Mouse (Mus musculus): Measurements from ENCODE around the gene Lyve1. TPM values are rescaled to one million over a fixed set of nuclear protein-coding genes. Genes with fewer than 3 reads are reported as not detected.

The Lyve1 gene
- polyA plus RNA-seq (2012): not detected in 2 replicates

DNA sequence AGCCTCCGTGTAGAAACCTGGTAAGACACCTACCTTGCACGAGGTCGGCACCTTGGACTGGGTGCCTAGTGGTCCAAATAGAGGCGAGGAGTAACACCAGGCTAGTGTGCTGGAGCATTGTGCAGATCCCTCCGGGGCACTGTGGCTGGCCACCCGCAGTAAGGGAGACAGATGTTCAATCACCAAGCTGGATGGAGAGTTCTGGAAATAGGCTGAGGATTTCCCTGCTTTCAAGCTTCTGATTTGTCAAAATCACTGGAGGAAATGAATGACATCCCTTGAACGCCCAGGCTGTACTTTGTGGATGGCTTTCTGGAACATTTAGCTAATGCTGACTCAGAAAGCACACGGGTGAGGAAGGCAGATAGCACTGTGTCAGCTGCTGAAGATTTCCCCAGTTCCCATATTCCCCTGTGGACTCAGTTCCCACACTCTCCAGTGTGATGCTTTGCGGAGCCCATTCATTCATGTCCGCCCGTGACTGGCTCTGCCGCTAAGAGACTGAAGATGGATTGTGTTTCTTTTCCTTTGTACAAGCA is at the start of gene Lyve1:
Gene Lyve1, minus strand, starts transcription at position 489 of the 539 bp plus-strand sequence.
- TF ChIP-seq GATA1 (IDR thresholded peaks at IDR 0.05; ENCODE audit: low read length): no peak

DNA sequence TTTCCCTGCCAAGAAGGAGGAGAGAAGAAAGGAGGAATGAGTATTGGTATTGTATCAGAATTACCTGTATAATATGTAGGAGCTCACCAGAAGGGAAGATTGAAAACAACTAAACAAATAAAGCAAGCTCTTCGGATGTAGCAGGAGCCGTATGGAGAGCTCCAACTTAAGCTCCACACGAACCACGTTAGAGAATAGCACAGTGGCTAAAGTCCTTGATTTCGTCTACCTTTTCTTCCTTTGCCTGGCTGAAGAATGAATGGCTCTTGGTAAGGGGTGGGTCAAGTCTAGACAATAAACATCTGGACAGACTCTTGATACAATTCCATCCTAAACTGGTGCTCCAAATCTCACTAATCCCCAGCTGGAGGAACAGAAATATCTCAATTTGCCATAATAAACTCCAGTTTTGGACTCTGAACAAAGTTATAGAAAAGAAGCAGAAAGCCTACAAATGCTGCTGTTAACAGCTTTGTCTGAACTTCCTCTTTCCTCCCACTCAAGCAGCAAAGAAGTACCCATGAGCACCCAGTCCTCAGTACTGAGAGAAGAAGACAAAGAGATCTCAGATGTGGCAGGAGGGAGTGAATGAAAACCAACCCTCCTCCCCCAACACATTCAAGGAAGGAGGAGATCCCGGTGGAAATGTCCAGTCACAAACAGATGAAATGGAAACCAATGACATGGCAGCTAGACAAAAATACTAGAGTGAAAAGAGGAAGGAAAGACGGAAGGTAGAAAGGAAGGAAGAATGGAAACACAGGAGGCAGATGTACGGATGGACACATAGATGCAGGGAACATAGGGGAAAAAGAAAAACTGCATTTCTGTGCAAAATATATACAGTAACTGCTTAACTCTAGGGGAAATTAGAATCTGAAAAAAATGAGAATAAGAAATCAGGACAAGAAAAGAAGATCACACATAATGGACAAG is 45.4 kb upstream of the Lyve1 start:
- no peak for TF ChIP-seq GATA1 (IDR thresholded peaks at IDR 0.05; ENCODE audit: low read length)

DNA sequence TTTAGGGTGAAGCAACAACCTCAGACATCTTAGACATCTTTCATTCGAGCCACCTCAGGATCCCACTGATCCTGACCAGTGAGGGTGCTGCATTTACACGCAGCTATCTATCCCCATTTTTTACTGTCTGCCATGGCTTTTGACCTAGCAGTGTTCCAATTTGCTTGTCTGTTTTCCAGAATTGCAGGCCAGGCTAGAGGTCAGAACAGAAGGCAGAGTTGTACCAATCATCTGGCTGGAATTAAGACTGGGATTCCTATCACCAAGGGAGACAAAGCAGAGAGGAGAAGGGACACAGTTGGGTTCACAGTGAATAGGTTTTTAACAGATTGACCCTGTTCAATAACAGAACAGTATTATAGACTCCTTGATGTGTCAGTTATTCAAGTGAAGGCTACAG is 43.5 kb upstream of the Lyve1 start:
- no peak for TF ChIP-seq GATA1 (IDR thresholded peaks at IDR 0.05; ENCODE audit: low read length)

DNA sequence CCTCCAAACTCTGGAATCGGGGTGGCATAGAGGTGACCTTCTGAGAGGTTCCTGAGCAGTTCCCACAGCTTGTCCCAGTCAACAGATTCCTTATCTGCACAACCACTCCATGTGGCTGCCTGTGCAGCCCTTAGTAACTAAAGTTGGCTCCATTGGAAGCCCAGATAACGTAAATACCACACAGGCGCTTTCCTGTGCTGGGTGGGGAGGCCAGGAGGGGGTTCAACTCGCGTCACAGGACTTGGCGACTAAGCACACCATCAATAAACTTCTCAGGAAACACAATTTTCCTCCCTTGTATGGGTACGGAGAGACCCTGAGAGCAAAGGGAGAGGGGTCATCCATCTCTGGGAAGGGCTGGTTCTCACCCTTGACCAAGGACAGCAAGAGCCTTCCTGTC is 40.2 kb upstream of the Lyve1 start:
- no peak for TF ChIP-seq GATA1 (IDR thresholded peaks at IDR 0.05; ENCODE audit: low read length)

DNA sequence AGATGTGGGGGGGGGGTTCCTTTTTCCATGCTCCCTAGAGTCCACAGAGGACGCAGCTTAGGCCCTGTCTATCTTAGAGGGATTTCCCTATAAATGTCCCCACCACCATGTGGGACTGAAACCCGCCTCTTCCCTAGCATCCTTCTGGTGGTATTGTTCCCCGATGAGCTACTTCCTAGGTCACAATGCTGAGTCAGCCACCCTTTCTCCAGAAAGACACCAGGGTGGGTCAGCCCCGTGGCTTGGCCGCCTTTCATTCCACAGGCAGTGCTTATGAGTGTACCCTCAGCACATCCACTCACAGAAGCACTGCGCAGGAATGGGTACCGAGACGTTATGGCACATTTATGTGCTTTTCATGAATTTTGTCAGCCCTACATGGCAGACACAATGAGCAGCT is 34.2 kb upstream of the Lyve1 start:
- TF ChIP-seq GATA1 (IDR thresholded peaks at IDR 0.05; ENCODE audit: low read length): no peak

DNA sequence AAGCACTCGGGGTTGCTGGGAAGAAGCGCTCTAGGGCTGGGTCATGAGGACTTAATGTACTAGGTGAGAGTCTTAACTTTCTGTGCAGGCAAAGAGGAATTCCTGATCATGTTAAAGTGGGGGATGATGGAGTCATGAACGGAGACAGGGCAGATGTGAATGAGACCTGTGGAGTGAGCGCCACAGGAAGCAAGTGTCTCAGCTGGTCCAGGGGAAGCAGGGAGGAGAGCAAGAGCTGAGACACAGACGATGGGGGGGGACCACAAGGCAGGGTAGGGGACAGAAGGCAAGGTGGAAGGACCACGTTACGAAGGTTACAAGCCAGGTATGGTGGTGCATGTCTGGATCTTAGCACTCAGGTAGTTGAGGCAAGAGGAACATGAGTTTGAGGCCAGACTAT is 33.4 kb upstream of the Lyve1 start:
- TF ChIP-seq GATA1 (IDR thresholded peaks at IDR 0.05; ENCODE audit: low read length): no peak

DNA sequence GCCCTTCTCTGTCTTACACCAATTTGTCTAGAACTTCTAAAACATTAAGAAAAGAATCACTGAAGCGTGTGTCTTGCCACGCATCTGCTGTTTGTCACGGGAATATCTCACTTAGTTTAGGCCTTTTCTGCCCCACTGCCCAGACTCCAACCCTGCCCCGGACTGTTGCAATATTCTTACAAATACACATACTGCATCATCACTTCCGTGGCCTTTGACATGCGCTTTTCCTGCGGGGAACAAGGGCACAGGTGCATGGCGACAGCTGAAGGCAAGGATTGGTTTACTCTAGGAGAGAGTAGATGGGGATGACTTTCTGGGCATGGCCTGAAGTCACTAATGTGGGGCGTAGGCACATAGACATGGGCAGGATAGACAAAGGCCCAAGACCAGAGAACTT is 31.6 kb upstream of the Lyve1 start:
- no peak for TF ChIP-seq GATA1 (IDR thresholded peaks at IDR 0.05; ENCODE audit: low read length)

DNA sequence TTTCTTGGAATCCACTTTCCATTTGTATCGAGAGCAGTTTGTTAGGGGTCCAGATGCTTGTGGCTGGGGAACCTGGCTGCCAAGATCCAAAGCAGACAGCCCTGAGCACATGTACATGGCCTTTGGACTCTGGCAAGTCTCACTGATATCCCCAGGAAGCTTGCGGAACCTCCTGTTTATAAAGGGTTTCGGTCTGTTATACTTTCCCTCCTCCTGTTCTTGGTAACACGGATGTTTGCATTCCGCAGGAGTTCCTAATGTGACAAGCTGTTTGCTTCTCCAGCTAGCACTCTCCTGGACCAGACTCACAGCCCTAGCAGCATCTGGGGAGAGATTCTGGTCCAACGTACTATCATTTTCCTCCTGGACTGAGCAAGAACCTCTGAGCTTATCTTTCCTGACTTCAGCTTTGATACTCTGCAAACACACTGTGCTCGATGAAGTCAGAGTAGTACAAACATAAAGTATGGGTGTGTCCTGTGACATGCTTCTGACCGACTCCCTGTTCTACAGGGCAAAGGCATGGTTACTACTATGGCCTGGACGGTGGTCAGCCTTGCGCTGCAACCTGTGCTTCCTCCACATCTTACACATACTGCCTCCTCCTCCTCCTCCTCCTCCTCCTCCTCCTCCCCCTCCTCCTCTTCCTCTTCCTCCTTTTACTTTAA is 31.0 kb upstream of the Lyve1 start:
- TF ChIP-seq GATA1 (IDR thresholded peaks at IDR 0.05; ENCODE audit: low read length): no peak

DNA sequence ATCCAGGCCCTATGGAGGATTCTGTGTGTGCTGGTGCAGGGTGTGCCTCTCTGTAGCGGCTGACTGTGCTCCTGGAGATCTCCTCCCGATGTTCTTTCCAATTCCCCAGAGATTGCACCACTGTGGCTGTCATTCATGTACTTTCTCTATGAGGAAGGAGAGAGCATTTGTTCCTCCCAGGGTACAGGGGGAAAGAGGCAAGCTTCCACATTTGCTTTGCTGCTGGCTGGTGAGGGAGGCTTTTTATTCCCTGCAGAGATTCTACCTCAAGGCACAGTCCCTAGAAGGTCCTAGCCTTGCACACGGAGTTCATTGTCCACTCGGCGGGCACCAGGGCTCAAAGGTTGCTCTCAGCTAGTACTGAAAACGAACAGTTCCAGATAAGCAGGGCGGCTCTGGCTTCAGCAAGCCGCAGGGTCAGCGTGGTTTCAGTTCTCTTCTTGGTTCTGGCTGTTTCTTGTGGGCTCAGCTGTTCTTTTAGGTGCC is 28.5 kb upstream of the Lyve1 start:
- no peak for TF ChIP-seq GATA1 (IDR thresholded peaks at IDR 0.05; ENCODE audit: low read length)

DNA sequence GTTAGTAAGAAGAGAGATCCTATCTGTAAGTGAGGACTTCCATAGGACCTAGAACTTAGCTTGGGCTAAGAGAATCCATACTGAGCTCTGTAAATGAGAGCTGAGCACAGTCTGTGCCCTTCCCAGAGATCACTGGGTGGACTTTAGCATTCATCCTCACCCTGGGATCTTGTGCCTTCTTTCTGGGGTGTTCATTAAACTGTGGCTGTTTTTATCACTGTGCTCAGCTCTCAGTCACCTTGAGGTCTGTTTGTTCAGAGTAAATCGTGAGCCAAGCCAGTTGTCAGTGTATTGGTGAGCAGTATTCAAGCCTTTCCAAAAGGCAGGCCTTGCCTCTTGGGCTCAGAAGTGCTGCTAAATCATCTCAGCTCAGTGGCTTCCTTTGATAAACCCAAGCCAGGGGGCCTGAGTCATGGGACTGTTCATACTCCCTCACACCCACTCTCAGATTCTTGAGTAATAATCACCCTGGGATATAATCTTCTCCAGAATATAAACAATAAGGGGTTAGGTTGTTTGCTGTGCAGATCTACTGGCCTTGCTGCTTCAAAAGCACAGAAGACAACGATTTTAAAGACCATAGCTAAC is 18.8 kb upstream of the Lyve1 start:
- TF ChIP-seq GATA1 (IDR thresholded peaks at IDR 0.05; ENCODE audit: low read length): no peak

DNA sequence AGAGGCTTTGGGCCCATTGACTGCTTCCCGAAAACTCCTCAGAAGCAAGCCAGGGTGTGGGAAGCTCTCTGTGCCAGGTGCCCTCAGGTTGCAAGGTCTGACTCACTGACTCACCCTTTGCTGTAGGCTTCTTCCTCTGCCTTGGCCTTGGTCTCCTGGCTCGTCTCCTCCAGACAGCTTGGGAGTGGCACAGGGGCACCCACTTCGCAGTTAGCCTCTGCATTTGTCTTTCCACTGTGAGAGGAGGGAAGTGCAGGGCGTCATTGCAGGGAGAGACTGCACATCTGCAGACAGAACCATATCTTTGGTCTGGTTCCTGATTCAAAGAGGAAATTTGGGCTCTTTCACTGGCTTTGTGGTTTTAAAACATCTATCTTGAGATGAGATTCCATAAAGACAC is 15.0 kb upstream of the Lyve1 start:
- no peak for TF ChIP-seq GATA1 (IDR thresholded peaks at IDR 0.05; ENCODE audit: low read length)

DNA sequence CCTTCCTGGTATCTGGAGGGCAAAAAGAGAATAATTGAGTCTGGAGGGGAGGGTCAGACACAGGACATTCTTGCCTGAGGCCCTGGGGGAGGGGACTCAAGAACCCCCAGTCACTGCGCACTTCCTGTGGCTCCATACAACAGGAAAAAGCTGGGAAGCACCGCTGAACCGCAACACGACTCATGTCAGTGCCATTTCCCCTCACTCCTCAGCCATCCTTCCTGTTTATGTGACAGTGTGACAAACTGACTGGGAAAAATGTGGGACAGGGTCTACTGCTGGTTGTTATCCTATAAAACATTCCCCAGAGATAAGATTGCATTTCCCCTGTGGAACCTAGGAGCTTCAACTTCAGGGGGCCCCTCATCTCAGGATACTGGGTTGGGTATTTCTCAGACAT is 13.9 kb upstream of the Lyve1 start:
- TF ChIP-seq GATA1 (IDR thresholded peaks at IDR 0.05; ENCODE audit: low read length): no peak

DNA sequence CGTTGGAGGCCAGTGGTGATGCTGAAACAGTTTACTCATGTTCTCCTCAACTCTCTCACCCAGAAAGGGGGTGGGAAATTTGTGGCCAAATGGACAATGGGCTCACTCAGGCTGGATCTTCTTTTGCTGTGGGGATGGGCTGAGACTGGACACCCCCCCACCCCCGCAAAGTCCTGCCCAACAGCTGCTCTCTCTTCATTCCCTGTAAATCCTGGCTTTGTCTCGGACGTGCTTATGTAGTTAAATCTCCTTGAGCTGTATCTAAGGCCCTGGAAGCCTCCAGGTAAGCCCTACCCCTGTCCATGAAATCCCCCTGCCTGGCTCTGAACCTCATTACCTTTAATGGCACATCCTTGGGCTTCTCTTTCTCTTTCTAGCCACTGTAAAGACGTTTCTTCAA is 5.8 kb upstream of the Lyve1 start:
- no peak for TF ChIP-seq GATA1 (IDR thresholded peaks at IDR 0.05; ENCODE audit: low read length)

DNA sequence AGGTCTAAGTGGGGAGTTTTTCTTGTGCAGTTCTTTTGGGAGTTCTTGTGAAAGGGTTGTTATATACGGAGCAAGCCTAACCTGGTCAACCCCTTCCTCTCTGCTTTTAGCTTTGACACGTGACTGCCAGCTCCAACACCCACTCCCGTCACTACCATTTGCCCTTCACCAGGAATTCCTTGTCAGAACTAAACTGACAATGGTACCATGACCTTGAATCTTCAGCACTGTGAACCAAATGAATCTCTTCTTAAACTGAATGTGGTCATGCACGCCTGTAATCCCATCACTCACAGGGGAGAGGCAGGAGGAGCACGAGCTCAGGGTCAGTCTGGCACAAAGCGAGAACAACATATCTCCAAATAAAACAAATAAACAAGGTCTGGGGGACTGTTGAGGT is 4.1 kb upstream of the Lyve1 start:
- no peak for TF ChIP-seq GATA1 (IDR thresholded peaks at IDR 0.05; ENCODE audit: low read length)

DNA sequence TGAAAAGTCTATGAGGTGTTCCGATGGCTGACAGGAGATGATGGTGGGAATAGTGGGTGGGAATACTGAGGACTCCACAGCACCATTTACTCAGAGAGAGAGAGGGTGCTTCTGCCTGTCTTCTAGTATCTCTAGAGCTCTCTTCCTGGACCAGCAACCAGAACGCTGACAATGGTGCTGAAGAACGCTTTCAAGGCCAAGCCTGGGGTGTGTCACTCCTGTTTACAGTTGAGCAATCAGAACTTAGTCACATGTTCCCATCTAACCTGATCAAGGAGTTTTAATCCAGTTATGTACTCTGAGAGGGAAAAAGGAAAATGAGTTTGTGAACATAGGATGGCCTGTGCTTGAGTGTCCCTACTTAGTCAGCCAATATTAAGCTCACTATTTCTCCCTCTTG is 3.0 kb upstream of the Lyve1 start:
- TF ChIP-seq GATA1 (IDR thresholded peaks at IDR 0.05; ENCODE audit: low read length): no peak

DNA sequence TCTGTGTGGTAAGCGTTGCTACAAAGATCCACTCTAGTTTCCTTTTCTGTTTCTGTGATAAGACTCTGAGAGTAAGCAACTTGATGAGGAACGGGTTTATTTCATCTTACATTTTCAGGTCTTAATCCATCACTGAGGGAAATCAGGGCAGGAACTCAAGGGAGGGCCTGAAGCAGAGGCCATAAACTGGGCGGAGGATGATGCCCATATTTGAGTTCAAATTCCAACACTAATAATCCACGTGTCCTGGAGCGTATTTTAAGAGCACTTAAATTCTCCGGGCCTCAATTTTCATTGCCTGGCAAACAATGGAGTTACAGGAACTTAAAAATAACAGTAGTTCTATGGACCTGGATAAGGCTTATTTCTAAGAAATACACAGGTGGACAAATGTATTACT is 2.5 kb upstream of the Lyve1 start:
- TF ChIP-seq GATA1 (IDR thresholded peaks at IDR 0.05; ENCODE audit: low read length): no peak
